11 mouse cellular contexts compared by ENCODE assay signal in the genomic region with DNA sequence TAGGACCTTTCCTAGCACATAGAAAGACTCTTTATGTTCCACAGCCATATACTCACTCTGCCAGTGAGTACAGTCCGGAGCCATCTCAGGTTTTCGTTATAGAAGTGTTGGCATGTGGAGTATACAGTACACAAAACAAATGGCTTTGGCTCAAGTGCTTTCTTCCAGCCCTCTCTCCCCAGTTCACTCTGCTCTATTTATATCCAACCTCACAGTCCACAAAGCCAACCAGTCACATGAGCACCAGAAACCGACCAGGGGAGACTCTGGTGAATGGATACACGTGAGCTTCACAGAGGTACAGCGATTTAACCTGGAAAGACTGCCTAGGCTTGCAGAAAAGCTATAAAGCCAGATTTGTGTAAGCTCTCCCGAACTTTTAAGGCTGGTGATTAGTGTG. TPM values are rescaled to one million over a fixed set of nuclear protein-coding genes. Genes with fewer than 3 reads are reported as not detected.
DNase-seq lines count a peak whose midpoint lies in the region; ATAC-seq and TF ChIP-seq lines count a peak whose summit lies in the region.
"Had no signal": no experiment of that assay in that cellular context is flagged by ENCODE, and none has a peak within 500 bp of the region (broad histone marks: within the 10 kb centered on the region; RNA-seq: fewer than 3 reads in every experiment).

No protein-coding gene starts in this region.

- H3K27me3 ChIP-seq in lung, embryonic 16.5 days (ENCODE audit: control insufficient read depth, insufficient read depth, low read depth, low read length) = no peaks in the 10 kb centered on the region
- no peaks in the 10 kb centered on the region for H3K27me3 ChIP-seq in heart, postnatal 0 days (ENCODE audit: control insufficient read depth, insufficient read depth, low read length)
- H3K27me3 ChIP-seq: limb, embryonic 15.5 days had no signal

- no peaks in the 10 kb centered on the region for H3K36me3 ChIP-seq in lung, embryonic 16.5 days (ENCODE audit: control insufficient read depth, insufficient read depth, low read length)
- H3K36me3 ChIP-seq in heart, postnatal 0 days (replicated peaks; ENCODE audit: control insufficient read depth, insufficient read depth, low read length) = no peaks in the 10 kb centered on the region
- H3K36me3 ChIP-seq: limb, embryonic 15.5 days had no signal

- no peak for DNase-seq in lung, postnatal 4 days
- peak; percentile 48 to 64 for DNase-seq in cerebellum, postnatal 25 days
- DNase-seq in heart, postnatal 0 days (ENCODE audit: low spot score) = peak; percentile 91
- peak; percentile 37 for DNase-seq in lung, postnatal 36 days
- no peak for DNase-seq in left cerebral cortex, adult 18-20 months (ENCODE audit: low spot score in 2 of 2)
- DNase-seq: adrenal gland, postnatal 25 days had no signal

- peak; percentile 90 for TF ChIP-seq EP300 in heart, postnatal 0 days (IDR thresholded peaks at IDR 0.05; ENCODE audit: low read depth)

- WGBS in lung, embryonic 16.5 days = 48% methylated on average over 6 of the region's 6 CpGs
- 35% methylated on average over 6 of the region's 6 CpGs for WGBS in heart, postnatal 0 days

- no peaks in the 10 kb centered on the region for H3K9me3 ChIP-seq in lung, embryonic 16.5 days (ENCODE audit: control insufficient read depth, low read length)
- no peaks in the 10 kb centered on the region for H3K9me3 ChIP-seq in heart, postnatal 0 days (replicated peaks; ENCODE audit: control insufficient read depth, low read length)
- H3K9me3 ChIP-seq: limb, embryonic 15.5 days had no signal

- ATAC-seq in lung, embryonic 16.5 days (ENCODE audit: low read depth) = peak; percentile 56; the same call in 1 of the 2 replicates
- ATAC-seq in heart, postnatal 0 days (ENCODE audit: insufficient read depth, low read depth) = peak; percentile 91
- ATAC-seq in frontal cortex, adult (ENCODE audit: low TSS enrichment) = no peak
- no peak for ATAC-seq in inflammation-experienced regulatory T-cells, adult 6 months
- ATAC-seq: forebrain, embryonic 16.5 days had no signal

- no peak overlapping the region for H3K4me2 ChIP-seq in lung, embryonic 16.5 days (ENCODE audit: low read depth, low read length)
- peak overlapping the region; percentile 32 for H3K4me2 ChIP-seq in heart, postnatal 0 days (ENCODE audit: low read depth, low read length)
- H3K4me2 ChIP-seq: limb, embryonic 15.5 days had no signal

- no peak overlapping the region for H3K27ac ChIP-seq in lung, embryonic 16.5 days (ENCODE audit: low read length)
- H3K27ac ChIP-seq in heart, postnatal 0 days (ENCODE audit: low read depth) = peak overlapping the region; percentile 84
- H3K27ac ChIP-seq: limb, embryonic 15.5 days had no signal

- TF ChIP-seq CTCF in heart, postnatal 0 days (IDR thresholded peaks at IDR 0.05; ENCODE audit: low read depth) = no peak

- H3K9ac ChIP-seq in lung, embryonic 16.5 days (ENCODE audit: low read length) = no peak overlapping the region
- no peak overlapping the region for H3K9ac ChIP-seq in heart, postnatal 0 days (replicated peaks; ENCODE audit: low read depth, low read length)
- H3K9ac ChIP-seq: limb, embryonic 15.5 days had no signal

- H3K4me3 ChIP-seq in lung, embryonic 16.5 days (ENCODE audit: low read length) = no peak overlapping the region
- no peak overlapping the region for H3K4me3 ChIP-seq in heart, postnatal 0 days (ENCODE audit: low read depth, low read length)
- H3K4me3 ChIP-seq: limb, embryonic 15.5 days had no signal

- H3K4me1 ChIP-seq in lung, embryonic 16.5 days (replicated peaks; ENCODE audit: control insufficient read depth, insufficient read depth, low read length) = peaks cover 4% of the 10 kb centered on the region
- H3K4me1 ChIP-seq in heart, postnatal 0 days (ENCODE audit: control insufficient read depth, insufficient read depth) = peaks cover 72% of the 10 kb centered on the region
- H3K4me1 ChIP-seq: limb, embryonic 15.5 days had no signal

RNA-seq across cellular contexts. Expression of a gene that starts 56.4 kb away (rescaled TPM):
- polyA plus RNA-seq in lung, embryonic 16.5 days (2015; fragmentation: Nextera tagmentation; extraction: Ambion mirVana) = 7.9 and 13.0 TPM in 2 replicates
- total RNA-seq in heart, postnatal 0 days (2014; rRNA removed; ENCODE audit: low replicate concordance) = 81.8 and 84.5 TPM in 2 replicates
- polyA plus RNA-seq in heart, postnatal 0 days (2015; fragmentation: Nextera tagmentation; extraction: Ambion mirVana) = 83.9 and 93.2 TPM in 2 replicates
- 10 to 100 TPM; 92.7 to 94.7 TPM for total RNA-seq in left cerebral cortex, adult 18-20 months (2021)
- 10 to 100 TPM; 18.2 to 26.0 (median 18.6) TPM for polyA plus RNA-seq in inflammation-experienced regulatory T-cells, adult 6 months (2017; shearing (Covaris generic))

Comparison
In these comparisons a context has a peak if more than half of its experiments do, and no peak if none do; other contexts are left out.
1. DNase-seq: peak in cerebellum, postnatal 25 days (2 of 2), heart, postnatal 0 days (single experiment) and lung, postnatal 36 days (single experiment); none in lung, postnatal 4 days (0 of 2) and left cerebral cortex, adult 18-20 months (0 of 2).
2. ATAC-seq: peak in lung, embryonic 16.5 days (single experiment) and heart, postnatal 0 days (single experiment); none in frontal cortex, adult (single experiment) and inflammation-experienced regulatory T-cells, adult 6 months (single experiment).